Mouse (Mus musculus) ES-Bruce4 (cell line): Measurements from ENCODE around the gene Hist1h2be. TPM values are rescaled to one million over a fixed set of nuclear protein-coding genes. Genes with fewer than 3 reads are reported as not detected.

Experiments used
- H3K27ac ChIP-seq: 2 replicates; pipeline ENCODE4 v1.5.1; 2012; ENCODE audit warnings: low read length, inconsistent platforms; ENCODE audit not compliant: insufficient read depth
- H3K27me3 ChIP-seq: 2 replicates; pipeline ENCODE4 v1.6.1; 2012; ENCODE audit warnings: mild to moderate bottlenecking, low read length, inconsistent platforms; ENCODE audit not compliant: control insufficient read depth, poor library complexity, insufficient read depth, severe bottlenecking
- H3K36me3 ChIP-seq: 2 replicates; pipeline ENCODE4 v1.6.1; 2012; ENCODE audit warnings: inconsistent platforms, mild to moderate bottlenecking, low read length, moderate library complexity; ENCODE audit not compliant: control insufficient read depth, poor library complexity, insufficient read depth, severe bottlenecking
- H3K4me1 ChIP-seq: one replicate; pipeline ENCODE4 v1.8.1; 2011; ENCODE audit warnings: low read length; ENCODE audit not compliant: control insufficient read depth, insufficient read depth
- H3K4me3 ChIP-seq: 2 replicates; pipeline ENCODE4 v1.5.1; 2011; ENCODE audit warnings: low read depth, mild to moderate bottlenecking, low read length
- H3K9ac ChIP-seq: 2 replicates; pipeline ENCODE4 v1.6.1; 2012; ENCODE audit warnings: low read depth, mild to moderate bottlenecking, inconsistent platforms; ENCODE audit not compliant: poor library complexity, severe bottlenecking
- H3K9me3 ChIP-seq: replicated peaks from 2 replicates; pipeline ENCODE4 v1.6.1; 2012; ENCODE audit warnings: mild to moderate bottlenecking, low read length, inconsistent platforms; ENCODE audit not compliant: control insufficient read depth, poor library complexity, insufficient read depth, severe bottlenecking
- CTCF ChIP-seq: IDR thresholded peaks from one replicate; pipeline ENCODE4 v1.8.1; 2011; ENCODE audit warnings: low read depth, low read length
- EP300 ChIP-seq: IDR thresholded peaks from 2 replicates; pipeline ENCODE4 v1.6.1; 2011; ENCODE audit warnings: low read depth, low read length; ENCODE audit not compliant: insufficient read depth
- POLR2A ChIP-seq: IDR thresholded peaks from one replicate; pipeline ENCODE4 v1.8.1; 2011; ENCODE audit warnings: low read length; ENCODE audit not compliant: insufficient read depth
- polyA plus RNA-seq: library from polyadenylated mRNA; stranded (reverse); fragments of >200 nt; gene quantifications from 2 replicates; pipeline ENCODE4 v1.2.4, GENCODE M21; 2011; ENCODE audit warnings: low read depth; ENCODE audit not compliant: missing spikeins, insufficient read depth, insufficient read length

Hist1h2be gene
- polyA plus RNA-seq, 1 experiment: 1.8 TPM

GRCm38 (mm10) chr13:23582219-23583056, 38.5 kb downstream of the Hist1h2be start:
- H3K27ac ChIP-seq: peak overlapping the region; percentile 64
- H3K9ac ChIP-seq: peak overlapping the region; percentile 95
- no peaks in the 10 kb centered on the region for H3K27me3 ChIP-seq
- peak; percentile 74; the same call in 1 of the 2 replicates for TF ChIP-seq EP300
- TF ChIP-seq CTCF: no peak
- TF ChIP-seq POLR2A: no peak
- no peaks in the 10 kb centered on the region for H3K9me3 ChIP-seq
- H3K4me3 ChIP-seq: peak overlapping the region; percentile 68; the same call in 1 of the 2 replicates
- H3K36me3 ChIP-seq: no peaks in the 10 kb centered on the region
- no peaks in the 10 kb centered on the region for H3K4me1 ChIP-seq

GRCm38 (mm10) chr13:23581408-23582218, 39.3 kb downstream of the Hist1h2be start, which contains the start of gene Hist1h4d:
TSS of gene Hist1h4d (plus strand) at chr13:23581598.
- Histone ChIP-seq H3K9ac (peak within 1 kb of the TSS; percentile 95), H3K4me3 (peak within 1 kb of the TSS; percentile 68), H3K4me1 (no peaks in the 10 kb centered on the region), H3K9me3 (no peaks in the 10 kb centered on the region), H3K27ac (peak within 1 kb of the TSS; percentile 64), H3K36me3 (no peaks in the 10 kb centered on the region), H3K27me3 (no peaks in the 10 kb centered on the region)
- TF ChIP-seq CTCF (no peak), EP300 (peak; percentile 72), POLR2A (peak; percentile 100)

GRCm38 (mm10) chr13:23577835-23578234, 43.1 kb downstream of the Hist1h2be start:
- Histone ChIP-seq H3K4me1 (no peaks in the 10 kb centered on the region), H3K9me3 (no peaks in the 10 kb centered on the region), H3K36me3 (no peaks in the 10 kb centered on the region), H3K9ac (no peak overlapping the region), H3K4me3 (no peak overlapping the region), H3K27me3 (no peaks in the 10 kb centered on the region), H3K27ac (no peak overlapping the region)
- TF ChIP-seq CTCF (no peak), EP300 (no peak), POLR2A (no peak)

GRCm38 (mm10) chr13:23576906-23577639, 43.9 kb downstream of the Hist1h2be start:
- no peaks in the 10 kb centered on the region for H3K36me3 ChIP-seq
- no peak for TF ChIP-seq POLR2A
- TF ChIP-seq CTCF: no peak
- no peak for TF ChIP-seq EP300
- H3K27me3 ChIP-seq: no peaks in the 10 kb centered on the region
- H3K4me1 ChIP-seq: no peaks in the 10 kb centered on the region
- peak overlapping the region; percentile 72; the same call in 1 of the 2 replicates for H3K4me3 ChIP-seq
- H3K27ac ChIP-seq: peak overlapping the region; percentile 93
- H3K9me3 ChIP-seq: no peaks in the 10 kb centered on the region
- peak overlapping the region; percentile 79 for H3K9ac ChIP-seq

GRCm38 (mm10) chr13:23576351-23576881, 44.5 kb downstream of the Hist1h2be start:
- no peaks in the 10 kb centered on the region for H3K9me3 ChIP-seq
- peak overlapping the region; percentile 72 for H3K4me3 ChIP-seq
- no peaks in the 10 kb centered on the region for H3K4me1 ChIP-seq
- peak overlapping the region; percentile 93 for H3K27ac ChIP-seq
- peak overlapping the region; percentile 79 for H3K9ac ChIP-seq
- H3K27me3 ChIP-seq: no peaks in the 10 kb centered on the region
- no peaks in the 10 kb centered on the region for H3K36me3 ChIP-seq
- TF ChIP-seq POLR2A (no peak), EP300 (no peak), CTCF (no peak)
